Mouse (Mus musculus): ENCODE results near the gene Hivep1.

DNA sequence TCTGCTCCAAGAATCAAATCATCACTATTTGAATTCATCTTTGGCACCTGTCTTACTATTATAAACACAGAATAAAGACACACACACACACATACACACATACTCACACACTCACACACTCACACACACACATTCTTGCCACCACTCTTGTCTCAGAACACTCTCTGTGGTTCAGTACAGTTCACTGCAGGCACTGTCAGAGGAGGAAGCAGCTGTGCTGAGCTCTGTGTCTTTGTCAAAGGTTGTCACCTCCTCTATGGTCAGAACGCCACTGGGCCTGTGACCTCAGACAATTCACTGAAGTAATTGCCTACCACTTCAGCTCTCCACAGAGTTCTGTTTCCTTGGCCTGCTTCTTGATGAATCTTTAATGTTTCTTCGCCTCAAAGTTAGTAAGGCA lies 33.5 kb upstream of the Hivep1 start:
- TF ChIP-seq POLR2A (IDR thresholded peaks at IDR 0.05; ENCODE audit: insufficient read length, low read depth) (no peak), USF1 (IDR thresholded peaks at IDR 0.05; ENCODE audit: low read depth) (no peak), TCF12 (IDR thresholded peaks at IDR 0.05; ENCODE audit: insufficient read depth, poor library complexity, severe bottlenecking) (no peak), MYOD1 (IDR thresholded peaks at IDR 0.05; ENCODE audit: control insufficient read depth in 1 of 3, insufficient read length in 2 of 3, low read depth in 2 of 3) (no peak), POLR2AphosphoS2 (IDR thresholded peaks at IDR 0.05; ENCODE audit: insufficient read length, low read depth) (no peak), TCF3 (IDR thresholded peaks at IDR 0.05; ENCODE audit: insufficient read length, low read depth) (no peak), CEBPB (IDR thresholded peaks at IDR 0.05; ENCODE audit: insufficient read depth, poor library complexity, severe bottlenecking) (no peak), E2F4 (IDR thresholded peaks at IDR 0.05; ENCODE audit: insufficient read depth) (no peak), MAX (IDR thresholded peaks at IDR 0.05; ENCODE audit: low read depth) (no peak), REST (IDR thresholded peaks at IDR 0.05; ENCODE audit: insufficient read depth, insufficient read length) (no peak), MYOG (IDR thresholded peaks at IDR 0.05; ENCODE audit: control insufficient read depth in 1 of 3, insufficient read depth in 1 of 3, insufficient read length in 2 of 3, low read depth in 2 of 3) (no peak), SRF (IDR thresholded peaks at IDR 0.05; ENCODE audit: control insufficient read depth, insufficient read length, low read depth) (no peak)
